Mouse (Mus musculus): ENCODE results near the gene Brinp2.

Brinp2 gene

DNA sequence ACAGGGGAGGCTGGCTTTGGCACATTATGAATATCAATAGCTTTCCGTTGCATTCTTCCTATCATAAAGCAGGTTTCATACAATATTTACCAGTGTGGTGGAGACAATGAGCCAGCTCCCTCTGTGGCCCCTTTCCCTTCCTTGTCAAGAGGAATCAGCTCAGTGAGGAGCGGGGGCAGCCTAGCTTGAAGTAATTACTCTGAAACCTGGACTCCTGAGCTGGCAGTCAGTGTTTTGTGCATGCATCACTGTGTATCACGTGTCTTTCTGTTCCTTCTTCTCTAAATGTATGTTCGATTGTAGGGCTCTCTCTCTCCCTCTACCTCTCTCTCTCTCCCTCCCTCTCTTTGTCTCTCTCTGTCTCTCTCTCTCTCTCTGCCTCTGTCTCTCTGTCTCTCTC, 135.1 kb downstream of the Brinp2 start:
- no peak for DNase-seq (ENCODE audit: low spot score)

DNA sequence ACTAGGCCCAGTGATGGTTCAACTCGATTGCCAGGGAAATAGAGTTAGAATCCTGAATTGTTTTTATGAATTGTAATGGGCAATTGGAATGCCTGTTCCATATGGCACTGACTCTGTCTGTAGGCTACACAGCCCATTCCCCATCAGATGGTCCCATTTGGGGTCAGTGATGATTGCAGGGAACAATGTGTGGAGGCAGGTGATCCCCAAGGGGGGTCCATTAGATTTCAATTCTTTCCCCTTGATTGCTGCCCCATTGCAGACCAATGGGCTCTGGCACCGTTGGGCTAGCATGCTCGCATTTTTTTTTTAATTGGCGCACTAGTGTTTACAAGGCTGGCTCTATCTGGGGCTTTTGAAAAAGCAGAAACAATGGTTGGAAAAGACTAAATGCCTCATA, 136.0 kb downstream of the Brinp2 start:
- no peak for DNase-seq (ENCODE audit: low spot score)

DNA sequence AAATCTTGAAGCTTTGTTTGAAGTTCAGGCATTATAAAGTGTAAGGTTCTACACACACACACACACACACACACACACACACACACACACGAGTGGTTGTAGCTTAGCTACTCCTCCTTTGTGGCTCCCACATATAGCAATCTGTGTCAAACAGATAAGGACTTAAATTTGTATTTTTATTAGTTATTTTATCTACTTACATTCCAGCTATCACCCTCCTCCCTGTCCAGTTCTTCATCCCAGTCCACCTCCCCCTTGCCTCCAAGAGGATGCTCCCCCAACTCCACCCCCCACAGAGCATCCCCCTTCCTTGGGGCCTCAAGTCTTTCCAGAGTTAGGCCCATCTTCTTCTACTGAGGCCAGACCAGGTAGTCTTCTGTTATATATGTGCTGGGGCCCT, 137.4 kb downstream of the Brinp2 start:
- DNase-seq (ENCODE audit: low spot score): no peak

DNA sequence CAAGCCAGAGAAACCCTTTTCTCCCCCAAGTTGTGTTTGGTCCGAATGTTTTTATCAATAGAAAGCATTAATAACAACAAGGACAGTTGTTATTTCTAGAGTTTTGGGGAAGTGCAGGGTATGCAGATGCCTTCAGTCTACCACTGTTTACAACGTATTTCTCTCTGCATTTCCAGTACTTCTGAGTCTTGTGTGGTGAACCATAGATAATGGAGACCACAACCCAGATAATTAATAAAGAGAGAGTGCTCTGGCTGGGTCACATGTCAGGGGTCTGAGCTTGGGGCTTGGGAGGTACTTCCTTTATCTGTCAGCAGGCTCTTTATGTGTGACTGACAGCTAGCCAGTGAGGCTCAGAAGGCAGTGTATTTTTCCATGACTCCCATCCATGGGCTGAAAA, 137.8 kb downstream of the Brinp2 start:
- DNase-seq (ENCODE audit: low spot score): no peak

DNA sequence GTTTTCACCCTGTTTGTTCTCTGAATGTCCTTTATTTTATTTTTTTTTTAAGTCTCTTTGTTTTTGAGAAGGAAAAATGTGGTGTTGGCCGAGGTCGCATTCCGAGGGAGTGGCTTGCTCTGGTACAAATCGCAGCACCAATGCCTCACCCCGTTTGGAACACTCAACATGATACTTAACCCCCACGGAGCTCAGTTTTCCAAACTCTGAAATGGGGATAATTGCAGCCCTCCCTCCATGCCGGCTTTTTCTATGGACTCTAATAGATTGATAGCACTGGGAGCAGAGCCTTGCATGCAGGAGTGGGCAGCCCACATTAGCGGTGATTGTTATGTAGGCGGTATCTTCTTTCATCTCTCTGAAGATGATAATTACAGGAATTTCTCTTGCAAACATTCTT, 140.5 kb downstream of the Brinp2 start:
- no peak for DNase-seq (ENCODE audit: low spot score)

DNA sequence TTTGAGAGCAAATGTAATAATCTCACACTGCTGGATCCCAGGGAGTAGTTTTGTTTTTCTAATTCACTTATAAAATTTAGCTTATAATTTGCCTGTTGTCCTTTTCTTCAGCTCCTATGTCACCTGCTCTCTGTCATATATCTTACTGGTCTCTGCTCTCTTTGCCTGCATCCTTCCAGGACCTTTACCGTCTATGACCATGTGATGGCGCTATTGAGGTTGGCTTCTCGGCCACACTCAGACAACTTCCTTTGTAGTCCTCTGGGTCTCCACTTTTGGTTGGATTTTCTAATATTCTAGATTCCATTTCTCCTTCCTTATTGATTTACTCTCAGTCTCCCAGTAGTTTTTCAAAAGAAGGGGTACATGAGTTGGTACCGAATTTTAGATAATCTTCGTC, 141.4 kb downstream of the Brinp2 start:
- DNase-seq (ENCODE audit: low spot score): no peak

DNA sequence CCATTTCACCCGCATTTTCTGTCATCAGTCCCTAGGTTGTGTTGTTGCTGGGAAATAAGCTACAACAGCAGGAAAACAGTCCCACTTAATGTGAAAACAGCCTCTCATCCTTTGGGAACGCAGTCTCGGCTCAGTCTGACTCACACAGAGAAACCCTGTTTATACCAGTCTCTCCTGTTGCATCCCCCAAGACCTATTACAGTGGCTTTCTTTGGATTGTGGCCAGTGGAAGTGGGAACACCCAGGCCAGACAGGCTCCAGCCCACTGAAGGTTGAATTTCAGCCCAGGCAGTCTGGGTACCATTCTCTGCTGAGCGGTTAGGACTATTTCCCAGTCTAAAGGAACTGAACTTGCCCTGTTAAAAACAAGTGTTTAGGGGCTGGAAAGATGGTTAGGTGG, 142.4 kb downstream of the Brinp2 start:
- DNase-seq (ENCODE audit: low spot score): no peak

DNA sequence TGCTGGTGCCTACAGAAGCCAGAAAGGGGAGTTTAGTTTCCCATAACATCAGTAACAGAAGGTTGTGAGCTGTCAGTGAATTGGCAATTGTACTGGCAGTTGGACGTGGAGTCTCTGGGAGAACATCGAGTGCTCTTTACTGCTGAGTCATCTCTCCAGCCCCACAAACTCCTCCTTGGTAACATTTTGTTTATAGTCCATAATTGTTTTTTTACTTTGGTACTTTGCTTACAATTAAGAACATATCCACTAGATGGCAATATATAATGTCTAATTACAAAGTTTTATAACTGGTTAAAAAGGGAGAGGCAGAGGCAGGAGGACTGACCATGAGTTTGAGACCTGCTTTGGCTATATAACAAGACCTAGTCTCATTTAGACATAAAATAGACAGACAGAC, 148.5 kb downstream of the Brinp2 start:
- no peak for DNase-seq (ENCODE audit: low spot score)

DNA sequence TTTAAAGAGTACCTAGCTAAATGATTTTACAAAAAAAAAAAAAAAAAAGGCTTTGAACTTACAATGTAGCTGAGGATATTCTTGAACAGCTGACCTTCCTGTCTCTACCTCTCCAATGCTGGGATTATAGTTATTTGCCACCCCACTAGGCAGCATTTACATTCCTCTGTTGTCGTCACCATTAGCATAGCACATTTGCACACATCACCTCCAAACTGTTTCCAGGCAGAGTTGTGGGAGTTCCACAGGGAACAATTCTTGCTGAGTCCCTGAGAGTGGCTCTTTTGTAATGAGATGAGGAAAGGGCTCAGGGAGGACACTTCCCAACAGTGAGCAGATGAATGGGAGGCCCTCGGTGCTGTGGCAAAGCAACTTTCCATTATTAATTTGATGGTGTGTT, 153.2 kb downstream of the Brinp2 start:
- no peak for DNase-seq (ENCODE audit: low spot score)
